In genomic region chr13:85692374-85692773, GRCm38 (mm10) we compare ENCODE assay signal across 15 mouse cellular contexts.
"Had no signal": no experiment of that assay in that cellular context is flagged by ENCODE, and none has a peak within 500 bp of the region (broad histone marks: within the 10 kb centered on the region; RNA-seq: fewer than 3 reads in every experiment).

No protein-coding gene starts in this region.

- H3K4me3 ChIP-seq: kidney, embryonic 15.5 days; left cerebral cortex, adult 2 months; liver, embryonic 13.5 days; midbrain, embryonic 13.5 days had no signal

- H3K9me3 ChIP-seq: kidney, embryonic 15.5 days; liver, embryonic 13.5 days; midbrain, embryonic 13.5 days had no signal

- H3K27ac ChIP-seq: kidney, embryonic 15.5 days; left cerebral cortex, adult 2 months; liver, embryonic 13.5 days; midbrain, embryonic 13.5 days had no signal

- H3K9ac ChIP-seq: kidney, embryonic 15.5 days; liver, embryonic 13.5 days; midbrain, embryonic 13.5 days had no signal

- H3K4me1 ChIP-seq: kidney, embryonic 15.5 days; liver, embryonic 13.5 days; midbrain, embryonic 13.5 days had no signal

- ATAC-seq: lung, postnatal 0 days; midbrain, embryonic 13.5 days; midbrain, embryonic 16.5 days had no signal

- H3K4me2 ChIP-seq: kidney, embryonic 15.5 days; liver, embryonic 13.5 days; midbrain, embryonic 13.5 days had no signal

- H3K27me3 ChIP-seq: kidney, embryonic 15.5 days; liver, embryonic 13.5 days; midbrain, embryonic 13.5 days had no signal

- H3K36me3 ChIP-seq: kidney, embryonic 15.5 days; liver, embryonic 13.5 days; midbrain, embryonic 13.5 days had no signal

- DNase-seq: kidney, adult 11 months; kidney, adult 8-10 months; kidney, postnatal 10 days; kidney, postnatal 36 days; layer of hippocampus, postnatal 36 days; liver, embryonic 13.5 days; lung, postnatal 4 days; thymus, adult 2 months; thymus, postnatal 14 days; thymus, postnatal 4 days had no signal
